Mouse (Mus musculus): ENCODE data around the gene Btbd9.

GRCm38 (mm10) chr17:30283001-30283400 lies 293.3 kb downstream of the Btbd9 start:
- TF ChIP-seq CTCF (IDR thresholded peaks at IDR 0.05; ENCODE audit: borderline replicate concordance, insufficient read depth, low read length): no peak
- TF ChIP-seq POLR2A (IDR thresholded peaks at IDR 0.05; ENCODE audit: low read depth, low read length): no peak
